Mouse (Mus musculus): ENCODE measurements at regions not wholly inside any gene's neighbourhood (a gene's known extent, or its start where the extent isn't known, plus 50 kb on each side); places are given as distances from the start of the nearest gene placed in this dataset.

DNA sequence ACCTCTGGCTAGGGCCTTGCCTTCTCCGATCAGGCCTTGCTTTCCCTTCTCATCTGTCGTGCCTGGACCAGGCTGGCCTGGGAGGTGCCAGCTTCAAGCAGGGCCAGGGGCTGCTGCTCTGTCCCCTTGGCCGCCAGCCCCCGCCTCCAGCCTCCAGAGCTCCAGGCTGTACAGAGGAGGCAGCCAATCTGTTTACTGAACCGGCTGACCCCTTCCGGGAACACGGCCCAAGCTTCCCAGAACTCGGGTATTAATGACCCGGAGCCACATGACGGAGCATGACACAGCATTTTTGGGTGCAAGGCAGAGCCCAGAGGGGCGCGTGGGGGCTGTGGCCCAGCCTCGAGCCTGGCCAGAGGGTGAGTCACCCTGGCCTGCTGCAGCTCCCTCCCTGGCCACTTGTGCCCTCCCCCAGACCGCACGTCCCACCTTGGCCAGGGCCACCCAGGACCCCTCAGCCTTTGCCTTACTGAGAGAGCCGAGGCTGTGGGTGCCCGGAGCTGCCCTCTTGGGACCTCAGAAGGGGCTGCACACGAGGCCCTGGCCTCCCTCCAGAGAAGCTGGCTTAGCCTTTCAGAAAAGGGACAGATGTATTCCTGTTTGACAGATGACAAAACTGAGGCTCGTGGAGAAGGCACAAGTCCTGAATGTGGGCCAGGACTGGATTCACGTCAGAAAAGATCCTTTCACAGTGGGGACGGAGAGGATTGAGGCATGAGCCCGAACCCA is 75.6 kb upstream of the Tmem189 start:
- intact Hi-C loops (cut with DNase I): no loop called here

GRCm38 (mm10) chr2:167763891-167764410 is 74.3 kb upstream of the Tmem189 start:
- intact Hi-C loops (cut with DNase I): no loop called here
- no peak for DNase-seq (ENCODE audit: low spot score in 2 of 2)

More for the DNA sequence above, 75.6 kb upstream of the Tmem189 start:
- DNase-seq (ENCODE audit: low spot score in 2 of 2): peak; percentile 53 to 60

- no peak for DNase-seq (ENCODE audit: low spot score in 2 of 2)
- intact Hi-C loops (cut with DNase I): no loop called here
Observed at GRCm38 (mm10) chr2:167761404-167761936, 71.8 kb upstream of the Tmem189 start.

GRCm38 (mm10) chr2:167760681-167761403 is 71.2 kb upstream of the Tmem189 start:
- DNase-seq (ENCODE audit: low spot score in 2 of 2): no peak
- intact Hi-C loops (cut with DNase I): no loop called here

DNA sequence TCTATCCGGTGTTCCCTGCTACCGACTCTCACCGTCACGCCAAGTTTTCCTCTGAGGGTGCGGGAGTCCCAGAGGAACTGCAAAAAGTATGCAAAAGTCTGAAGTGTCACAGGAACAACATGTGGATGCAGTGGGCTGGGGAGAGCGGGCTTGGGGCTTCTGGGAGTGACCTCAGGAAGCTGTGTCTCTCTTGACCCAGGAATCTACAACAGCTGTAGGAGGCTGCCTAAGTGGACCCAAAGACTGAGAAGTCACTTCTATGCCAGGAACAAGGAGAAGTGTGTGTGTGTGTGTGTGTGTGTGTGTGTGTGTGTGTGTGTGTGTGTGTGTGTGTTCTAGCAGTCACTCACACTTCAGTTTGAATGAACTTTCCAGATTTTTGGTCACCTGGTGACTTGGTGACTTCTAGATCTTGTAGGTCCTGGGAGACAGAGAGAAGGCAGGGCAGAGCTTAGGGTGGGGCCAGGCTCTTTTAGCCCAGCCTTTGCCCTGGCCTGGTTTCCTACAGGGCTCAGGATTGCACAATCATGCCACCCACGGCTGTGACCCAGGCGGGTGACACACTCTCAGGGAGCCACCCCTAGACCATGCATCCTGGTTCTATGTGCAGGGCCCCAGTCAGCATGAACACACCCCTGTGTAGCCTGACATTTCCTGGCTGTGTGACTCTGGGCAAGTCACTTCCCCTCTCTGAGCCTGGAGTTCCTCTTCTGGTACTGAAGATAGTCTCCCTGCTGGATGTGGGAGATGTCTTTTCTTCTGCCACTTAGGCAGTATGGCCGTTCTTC is 70.2 kb upstream of the Tmem189 start:
- intact Hi-C loops (cut with DNase I): no loop called here
- no peak for DNase-seq (ENCODE audit: low spot score in 2 of 2)

DNA sequence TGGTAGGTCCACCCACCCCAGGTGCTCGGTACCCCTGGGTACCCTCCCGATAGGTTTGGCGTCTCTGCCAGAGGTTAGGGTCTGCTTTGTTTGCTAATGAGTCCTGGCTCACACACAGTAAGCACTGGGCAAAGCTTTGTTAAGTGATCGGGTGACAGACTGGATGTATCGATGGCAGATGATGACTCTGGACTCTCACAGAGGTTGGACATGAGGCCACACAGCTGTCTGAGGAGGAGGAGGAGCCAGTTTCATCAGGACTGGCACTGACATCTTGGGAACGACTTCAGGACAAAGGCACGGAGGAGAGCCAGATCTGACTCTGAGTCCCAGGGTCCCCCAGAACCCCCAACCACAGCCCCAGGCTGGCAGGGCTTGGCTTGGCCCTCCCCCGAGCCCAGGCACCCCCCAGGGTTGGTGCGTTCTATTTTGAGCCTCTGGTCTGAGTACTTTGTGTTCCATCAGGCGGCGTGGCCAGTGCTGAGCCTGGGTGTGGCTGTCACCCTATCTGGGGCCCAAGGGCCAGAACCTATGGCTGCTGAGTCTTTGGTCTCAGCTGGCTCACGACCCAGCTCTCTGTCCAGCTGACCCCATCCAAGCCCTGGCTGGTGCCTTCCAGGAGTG is 67.6 kb upstream of the Tmem189 start:
- intact Hi-C loops (cut with DNase I): no loop called here
- DNase-seq (ENCODE audit: low spot score in 2 of 2): no peak

- DNase-seq (ENCODE audit: low spot score in 2 of 2): no peak
Observed at GRCm38 (mm10) chr2:167756721-167757120, 67.1 kb upstream of the Tmem189 start.

DNA sequence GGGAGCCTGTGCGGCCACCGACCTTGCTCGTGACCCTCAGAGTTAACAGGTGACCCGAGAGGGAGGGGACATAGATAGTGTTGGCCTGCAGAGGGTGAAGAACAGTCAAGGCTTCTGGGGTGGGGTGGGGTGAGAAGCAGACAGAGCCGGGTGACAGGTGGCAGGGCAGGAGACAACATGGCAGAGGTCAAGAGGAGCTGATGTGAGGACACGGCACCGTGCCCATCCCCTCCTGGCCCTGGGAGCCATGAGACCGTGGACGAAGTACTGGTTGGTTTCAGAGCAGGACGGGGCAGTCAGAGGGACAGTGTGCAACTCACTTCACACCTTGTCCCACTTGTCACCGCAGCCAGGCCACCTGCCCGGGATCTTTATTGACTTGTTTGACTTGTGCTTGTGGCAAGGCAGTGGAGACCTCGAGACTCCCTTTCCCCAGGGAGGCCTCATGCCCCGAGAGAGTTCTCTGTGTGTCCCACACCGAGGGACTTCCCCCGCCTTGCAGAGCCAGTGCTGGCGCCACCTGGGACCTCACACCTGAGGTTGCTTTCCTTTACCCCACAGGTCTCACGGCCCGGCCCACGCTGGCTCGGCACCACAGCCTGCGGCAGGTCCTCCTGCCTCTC is 65.4 kb upstream of the Tmem189 start:
- intact Hi-C loops (cut with DNase I): no loop called here
- no peak for DNase-seq (ENCODE audit: low spot score in 2 of 2)

More at GRCm38 (mm10) chr2:167756721-167757120, 67.1 kb upstream of the Tmem189 start:
- intact Hi-C loops (cut with DNase I): no loop called here

DNA sequence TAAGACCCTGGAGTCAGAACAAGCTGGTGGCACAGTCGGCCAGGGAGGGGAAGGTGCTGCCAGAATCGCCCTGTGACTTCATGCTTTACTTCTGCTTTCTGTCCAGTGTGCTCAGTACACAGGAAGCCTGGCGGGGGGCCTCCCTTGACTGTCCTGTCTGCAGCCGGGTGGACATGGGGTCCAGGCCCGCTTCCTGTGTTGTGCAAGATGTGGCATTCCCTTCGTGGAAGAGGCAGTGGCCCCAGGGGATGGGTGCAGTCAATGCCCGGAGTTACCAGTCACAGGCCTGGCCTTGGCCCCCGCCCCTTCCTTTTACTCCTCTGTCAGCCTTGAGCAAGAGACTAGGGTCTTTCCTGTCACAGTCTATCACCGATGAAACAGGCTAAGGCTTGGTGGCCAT is 64.3 kb upstream of the Tmem189 start:
- intact Hi-C loops (cut with DNase I): no loop called here
- DNase-seq (ENCODE audit: low spot score in 2 of 2): peak in 1 of 2 experiments; percentile 34

DNA sequence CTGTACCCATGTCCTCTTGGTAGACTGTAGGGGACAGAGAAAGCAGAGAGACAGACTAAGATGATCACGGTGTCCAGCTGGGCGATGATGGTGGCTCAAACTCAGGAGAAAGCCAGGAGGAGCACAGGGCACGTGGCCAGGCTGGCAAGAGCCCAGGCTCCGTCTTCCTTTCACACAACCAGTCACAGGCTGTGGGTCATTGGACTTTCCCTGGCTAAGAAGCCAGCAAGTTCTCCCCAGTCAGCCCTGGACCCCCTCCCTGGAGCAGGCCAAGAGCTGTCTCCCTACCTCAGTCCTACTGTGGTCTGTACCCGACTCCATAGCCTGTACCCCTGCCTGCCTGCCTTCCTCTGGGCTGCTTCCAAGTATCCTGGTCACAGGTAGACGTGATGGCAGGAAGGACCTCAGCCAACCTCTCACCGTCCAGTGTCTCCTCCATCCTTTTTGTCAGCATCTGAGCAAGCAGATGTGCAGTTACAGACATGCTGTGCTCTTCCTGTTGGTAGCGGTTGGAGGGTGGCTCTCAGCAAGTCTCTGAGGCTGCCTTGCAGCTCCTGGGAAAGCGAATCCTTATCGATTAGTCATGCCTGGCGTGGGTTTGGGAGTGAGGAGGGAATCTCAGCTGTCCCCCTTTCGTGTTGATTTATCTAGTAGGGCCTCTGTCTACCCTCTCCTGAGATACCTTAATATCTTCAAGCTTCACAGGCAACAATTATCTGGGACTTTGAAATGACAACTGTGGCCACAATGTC is 63.4 kb upstream of the Tmem189 start:
- intact Hi-C loops (cut with DNase I): no loop called here
- DNase-seq (ENCODE audit: low spot score in 2 of 2): peak in 1 of 2 experiments; percentile 26

DNA sequence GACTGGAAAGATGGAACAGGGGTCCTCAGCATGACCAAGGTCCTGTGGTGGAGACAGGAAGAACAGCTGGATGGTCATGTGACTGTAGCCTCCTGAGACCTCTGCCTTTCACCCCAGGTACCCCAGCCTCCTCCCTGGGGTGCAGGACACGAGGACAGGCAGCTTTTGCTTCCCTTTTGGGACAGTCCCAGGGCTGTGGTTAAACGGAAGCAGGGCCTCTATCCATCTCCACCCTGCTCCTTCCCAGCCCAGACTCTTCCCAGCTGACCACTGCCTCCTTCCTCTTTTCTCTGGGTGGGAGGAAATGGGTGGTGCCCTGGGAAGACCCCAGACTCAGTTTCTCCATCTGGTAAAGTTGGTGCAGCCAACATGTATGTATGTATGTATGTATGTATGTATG is 62.0 kb upstream of the Tmem189 start:
- intact Hi-C loops (cut with DNase I): no loop called here

DNA sequence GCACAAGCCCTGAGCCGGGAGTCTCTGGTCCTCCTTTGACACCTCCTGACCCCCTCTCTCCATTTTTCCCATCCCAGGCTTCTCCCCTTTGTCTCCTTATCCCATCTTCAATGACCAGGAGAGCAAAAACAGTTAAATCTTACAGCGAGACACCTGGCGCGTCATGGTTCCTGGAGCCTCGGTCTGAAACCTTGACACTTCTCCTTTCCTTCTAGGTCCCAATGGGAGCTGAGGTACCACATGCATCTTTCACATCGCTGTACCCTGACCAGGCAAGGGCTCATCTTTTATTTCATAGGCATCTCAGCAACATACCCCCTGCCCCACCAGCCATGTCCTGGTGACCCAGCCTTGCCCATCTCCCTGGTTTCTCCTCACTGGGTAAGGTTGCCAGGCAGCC is 58.7 kb upstream of the Tmem189 start:
- no peak for DNase-seq (ENCODE audit: low spot score in 2 of 2)
- intact Hi-C loops (cut with DNase I): no loop called here

More for the DNA sequence above, 62.0 kb upstream of the Tmem189 start:
- DNase-seq (ENCODE audit: low spot score in 2 of 2): no peak

GRCm38 (mm10) chr2:167747164-167747843 is 57.7 kb upstream of the Tmem189 start:
- no peak for DNase-seq (ENCODE audit: low spot score in 2 of 2)
- intact Hi-C loops (cut with DNase I): no loop called here

- intact Hi-C loops (cut with DNase I): no loop called here
- DNase-seq (ENCODE audit: low spot score in 2 of 2): no peak
Observed at GRCm38 (mm10) chr2:167746344-167746743, 56.7 kb upstream of the Tmem189 start.

DNA sequence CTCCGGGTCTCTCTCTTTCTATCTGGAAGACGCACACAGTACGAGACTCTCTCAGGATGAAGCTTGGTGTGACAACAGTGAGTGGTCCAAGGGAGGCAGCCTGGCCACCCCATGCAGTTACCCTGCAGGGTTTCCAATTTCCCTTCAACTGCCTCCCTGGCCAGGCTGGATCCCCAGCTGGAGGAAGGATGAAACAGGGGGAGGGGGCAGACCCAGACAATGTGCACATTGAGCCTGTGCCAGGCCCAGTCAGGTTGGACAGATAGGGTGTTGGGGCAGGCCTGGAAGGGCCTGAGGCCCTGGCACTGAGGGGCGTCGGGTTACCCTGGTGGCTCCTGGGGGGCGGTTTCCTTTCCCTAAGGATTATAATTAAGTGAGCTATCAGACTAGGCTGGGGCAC is 55.8 kb upstream of the Tmem189 start:
- intact Hi-C loops (cut with DNase I): no loop called here
- DNase-seq (ENCODE audit: low spot score in 2 of 2): no peak

DNA sequence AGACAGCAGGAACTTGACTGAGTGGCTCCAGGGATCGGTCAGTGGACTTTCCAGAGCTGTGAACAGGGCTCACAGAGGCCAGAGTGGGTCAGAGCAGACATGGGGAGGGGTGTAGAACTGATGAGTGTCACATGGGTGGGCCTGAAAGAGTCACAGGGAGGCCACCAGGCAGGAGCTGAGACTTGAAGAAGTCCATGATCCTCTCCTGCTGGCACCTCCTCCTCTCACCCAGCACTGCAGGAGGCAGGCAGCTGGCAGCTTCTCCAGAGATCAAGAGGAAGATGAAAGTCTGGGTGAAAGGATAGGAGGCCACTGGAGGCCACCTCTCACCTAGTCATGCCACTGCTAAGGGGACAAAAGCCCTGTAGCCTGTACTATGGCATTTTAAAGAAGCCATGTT is 54.5 kb upstream of the Tmem189 start:
- DNase-seq (ENCODE audit: low spot score in 2 of 2): no peak
- intact Hi-C loops (cut with DNase I): no loop called here

DNA sequence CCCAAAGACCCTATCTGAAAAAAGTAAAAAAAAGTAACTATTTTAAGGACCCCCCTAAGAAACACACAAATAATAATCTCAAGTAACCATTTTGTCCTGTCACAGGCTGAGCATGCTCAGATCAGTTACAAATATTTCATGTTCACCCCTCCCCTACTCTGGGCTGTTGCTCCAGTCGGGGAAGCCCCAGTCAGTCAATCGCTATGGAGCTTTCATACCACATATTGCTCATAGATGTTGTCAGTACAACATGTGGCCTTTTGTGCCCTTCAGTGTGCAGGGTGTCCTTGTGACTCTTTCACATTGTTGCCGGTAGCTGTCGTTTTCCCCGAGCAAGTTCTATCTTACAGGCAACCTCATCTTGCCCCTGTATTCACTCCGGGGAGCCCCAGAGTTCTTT is 52.9 kb upstream of the Tmem189 start:
- intact Hi-C loops (cut with DNase I): no loop called here
- DNase-seq (ENCODE audit: low spot score in 2 of 2): no peak

All from left cerebral cortex, postnatal 36 days (tissue).